Mouse (Mus musculus): ENCODE measurements around the gene Slc22a2.

Slc22a2 gene

GRCm38 (mm10) chr17:12677139-12677538 is 93.2 kb downstream of the Slc22a2 start:
- in situ Hi-C loops (cut with MboI, MseI), result no loop called here
